Mouse (Mus musculus): ENCODE measurements around the gene Cerk.
A peak's percentile ranks its signal among the peaks of the same experiment; 100 is the strongest.

The Cerk gene

GRCm38 (mm10) chr15:86164718-86165345 lies 21.1 kb downstream of the Cerk start:
- no peak for DNase-seq (ENCODE audit: low read depth, low spot score)

GRCm38 (mm10) chr15:86161800-86162199 lies 24.1 kb downstream of the Cerk start:
- DNase-seq (ENCODE audit: low read depth, low spot score), result peak; percentile 70

GRCm38 (mm10) chr15:86160906-86161305 lies 25.0 kb downstream of the Cerk start:
- DNase-seq (ENCODE audit: low read depth, low spot score), result no peak

- DNase-seq (ENCODE audit: low read depth, low spot score), result no peak
These were observed 26.2 kb downstream of the Cerk start for GRCm38 (mm10) chr15:86159719-86160118.

GRCm38 (mm10) chr15:86159093-86159492 lies 26.8 kb downstream of the Cerk start:
- DNase-seq (ENCODE audit: low read depth, low spot score), result no peak

- no peak for DNase-seq (ENCODE audit: low read depth, low spot score)
These were observed 29.4 kb downstream of the Cerk start for GRCm38 (mm10) chr15:86156492-86156891.

GRCm38 (mm10) chr15:86153481-86153960 lies 32.4 kb downstream of the Cerk start:
- peak; percentile 34 for DNase-seq (ENCODE audit: low read depth, low spot score)

GRCm38 (mm10) chr15:86150593-86150992 lies 35.3 kb downstream of the Cerk start:
- peak; percentile 29 for DNase-seq (ENCODE audit: low read depth, low spot score)

GRCm38 (mm10) chr15:86146922-86147321 lies 39.0 kb downstream of the Cerk start:
- DNase-seq (ENCODE audit: low read depth, low spot score), result no peak

- no peak for DNase-seq (ENCODE audit: low read depth, low spot score)
These were observed 40.9 kb downstream of the Cerk start for GRCm38 (mm10) chr15:86145046-86145445.

- DNase-seq (ENCODE audit: low read depth, low spot score), result no peak
These were observed 41.4 kb downstream of the Cerk start for GRCm38 (mm10) chr15:86144577-86144976.

- peak; percentile 80 for DNase-seq (ENCODE audit: low read depth, low spot score)
These were observed 45.6 kb downstream of the Cerk start for GRCm38 (mm10) chr15:86140323-86140722.

- DNase-seq (ENCODE audit: low read depth, low spot score), result peak; percentile 74
These were observed 48.3 kb downstream of the Cerk start for GRCm38 (mm10) chr15:86137638-86138037.

- DNase-seq (ENCODE audit: low read depth, low spot score), result peak; percentile 87
These were observed 50.8 kb downstream of the Cerk start for GRCm38 (mm10) chr15:86134941-86135783.

GRCm38 (mm10) chr15:86130657-86131056 lies 55.3 kb downstream of the Cerk start:
- no peak for DNase-seq (ENCODE audit: low read depth, low spot score)

- no peak for DNase-seq (ENCODE audit: low read depth, low spot score)
These were observed 56.9 kb downstream of the Cerk start for GRCm38 (mm10) chr15:86129036-86129435.

- DNase-seq (ENCODE audit: low read depth, low spot score), result peak; percentile 67
These were observed 61.6 kb downstream of the Cerk start for GRCm38 (mm10) chr15:86124359-86124758.

- no peak for DNase-seq (ENCODE audit: low read depth, low spot score)
These were observed 62.5 kb downstream of the Cerk start for GRCm38 (mm10) chr15:86123409-86123808.

GRCm38 (mm10) chr15:86122261-86122949 lies 63.5 kb downstream of the Cerk start:
- DNase-seq (ENCODE audit: low read depth, low spot score), result no peak

GRCm38 (mm10) chr15:86119186-86119585 lies 66.8 kb downstream of the Cerk start:
- DNase-seq (ENCODE audit: low read depth, low spot score), result no peak

GRCm38 (mm10) chr15:86117115-86118100 lies 68.5 kb downstream of the Cerk start:
- DNase-seq (ENCODE audit: low read depth, low spot score), result no peak

Measured in ZHBTc4 (cell line).